Mouse (Mus musculus): ENCODE results near the gene A530064D06Rik. TPM values are rescaled to one million over a fixed set of nuclear protein-coding genes. Genes with fewer than 3 reads are reported as not detected.

The A530064D06Rik gene
- polyA plus RNA-seq, 1 experiment from 2014 or later: not detected

DNA sequence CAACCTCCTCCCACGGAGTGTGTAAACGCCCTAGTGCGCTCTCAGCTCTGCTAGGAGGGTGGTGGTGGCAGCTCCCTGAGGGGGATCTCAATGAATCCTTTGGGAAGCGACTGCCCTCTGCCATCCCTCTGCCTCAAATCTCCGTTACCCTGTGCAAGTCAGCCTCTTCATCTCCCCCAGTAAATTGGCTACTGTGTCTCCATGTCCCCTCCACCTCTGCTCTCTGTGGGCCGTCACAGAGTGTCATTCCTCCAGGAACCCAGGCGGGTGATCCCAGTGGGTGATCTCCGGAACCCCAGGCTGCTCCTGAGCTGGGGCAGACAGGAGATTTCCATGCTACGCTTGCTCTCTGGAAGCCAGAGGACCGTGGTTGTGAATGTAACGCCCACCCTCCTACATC, 67.8 kb downstream of the A530064D06Rik start:
- no peak for ATAC-seq (ENCODE audit: low read depth)
- H3K4me1 ChIP-seq (replicated peaks; ENCODE audit: control insufficient read depth, insufficient read depth, low read length): peaks cover 28% of the 10 kb centered on the region
- H3K4me3 ChIP-seq (ENCODE audit: low read length): no peak overlapping the region
- 37% methylated on average over 11 of the region's 11 CpGs for WGBS
- no peak overlapping the region for H3K4me2 ChIP-seq (ENCODE audit: low read depth, low read length)
- H3K27me3 ChIP-seq (ENCODE audit: control insufficient read depth, insufficient read depth, low read depth, low read length): peaks cover 41% of the 10 kb centered on the region
- H3K36me3 ChIP-seq (ENCODE audit: control insufficient read depth, insufficient read depth, low read length): no peaks in the 10 kb centered on the region
- no peak overlapping the region for H3K27ac ChIP-seq (ENCODE audit: low read length)
- H3K9ac ChIP-seq (ENCODE audit: low read length): no peak overlapping the region
- no peaks in the 10 kb centered on the region for H3K9me3 ChIP-seq (ENCODE audit: control insufficient read depth, low read length)

Other genes starting within 250 kb of the A530064D06Rik start
- 13.6 and 14.6 TPM in 2 replicates for gene Foxp4, start 242.6 kb downstream of the A530064D06Rik start, polyA plus RNA-seq (2015; fragmentation: Nextera tagmentation; extraction: Ambion mirVana)
- gene 1700122O11Rik, start 129.0 kb downstream of the A530064D06Rik start, polyA plus RNA-seq (2015; fragmentation: Nextera tagmentation; extraction: Ambion mirVana): not detected in 2 replicates
- not detected in 2 replicates for gene 1700067P10Rik, start 78.0 kb downstream of the A530064D06Rik start, polyA plus RNA-seq (2015; fragmentation: Nextera tagmentation; extraction: Ambion mirVana)
- gene 9830107B12Rik, start 21.0 kb downstream of the A530064D06Rik start, polyA plus RNA-seq (2015; fragmentation: Nextera tagmentation; extraction: Ambion mirVana): not detected in 2 replicates
- gene Trem1, start 65.5 kb upstream of the A530064D06Rik start, polyA plus RNA-seq (2015; fragmentation: Nextera tagmentation; extraction: Ambion mirVana): 0.20 and 0.43 TPM in 2 replicates
- gene Trem3, start 80.5 kb upstream of the A530064D06Rik start, polyA plus RNA-seq (2015; fragmentation: Nextera tagmentation; extraction: Ambion mirVana): 0.29 and 0.51 TPM in 2 replicates
- gene Treml4, start 97.0 kb upstream of the A530064D06Rik start, polyA plus RNA-seq (2015; fragmentation: Nextera tagmentation; extraction: Ambion mirVana): 0.31 TPM in 2 replicates
- 0.34 and 0.40 TPM in 2 replicates for gene Treml2, start 132.2 kb upstream of the A530064D06Rik start, polyA plus RNA-seq (2015; fragmentation: Nextera tagmentation; extraction: Ambion mirVana)
- 0.34 and 0.70 TPM in 2 replicates for gene B430306N03Rik, start 148.9 kb upstream of the A530064D06Rik start, polyA plus RNA-seq (2015; fragmentation: Nextera tagmentation; extraction: Ambion mirVana)
- gene Trem2, start 179.1 kb upstream of the A530064D06Rik start, polyA plus RNA-seq (2015; fragmentation: Nextera tagmentation; extraction: Ambion mirVana): 4.5 and 5.6 TPM in 2 replicates
- 2.3 and 2.6 TPM in 2 replicates for gene Treml1, start 192.6 kb upstream of the A530064D06Rik start, polyA plus RNA-seq (2015; fragmentation: Nextera tagmentation; extraction: Ambion mirVana)
- gene Nfya, start 242.6 kb upstream of the A530064D06Rik start, polyA plus RNA-seq (2015; fragmentation: Nextera tagmentation; extraction: Ambion mirVana): 18.1 and 19.7 TPM in 2 replicates
- 67.8 and 68.4 TPM in 2 replicates for gene Oard1, start 242.7 kb upstream of the A530064D06Rik start, polyA plus RNA-seq (2015; fragmentation: Nextera tagmentation; extraction: Ambion mirVana)